Mouse (Mus musculus): ENCODE measurements at regions not wholly inside any gene's neighbourhood (a gene's known extent, or its start where the extent isn't known, plus 50 kb on each side); places are given as distances from the start of the nearest gene placed in this dataset.
A peak's percentile ranks its signal among the peaks of the same experiment; 100 is the strongest.

DNA sequence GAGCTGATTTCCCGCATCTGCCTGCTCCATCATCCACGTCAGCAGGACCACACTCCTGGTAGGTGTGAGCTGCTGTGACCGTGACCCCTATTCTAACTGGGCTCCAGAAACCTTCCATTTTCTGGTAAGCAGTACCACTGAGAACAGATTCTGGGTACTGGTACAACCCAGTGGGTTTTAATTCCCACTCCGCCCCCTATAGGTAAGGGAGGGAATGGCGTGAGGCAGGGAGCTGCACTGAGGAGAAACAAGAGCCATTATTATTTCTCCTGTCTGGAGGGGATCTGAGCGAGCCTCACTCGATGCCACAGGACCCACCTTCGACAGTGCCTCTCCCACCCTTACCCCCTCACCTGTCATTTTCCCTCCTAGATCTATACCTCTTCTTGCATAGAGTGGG lies 493.3 kb downstream of the Med13l start:
- no peak for ATAC-seq
- Histone ChIP-seq H3K9me3 (replicated peaks; ENCODE audit: control insufficient read depth, low read length) (no peaks in the 10 kb centered on the region), H3K4me3 (ENCODE audit: low read depth, low read length) (no peak overlapping the region)

DNA sequence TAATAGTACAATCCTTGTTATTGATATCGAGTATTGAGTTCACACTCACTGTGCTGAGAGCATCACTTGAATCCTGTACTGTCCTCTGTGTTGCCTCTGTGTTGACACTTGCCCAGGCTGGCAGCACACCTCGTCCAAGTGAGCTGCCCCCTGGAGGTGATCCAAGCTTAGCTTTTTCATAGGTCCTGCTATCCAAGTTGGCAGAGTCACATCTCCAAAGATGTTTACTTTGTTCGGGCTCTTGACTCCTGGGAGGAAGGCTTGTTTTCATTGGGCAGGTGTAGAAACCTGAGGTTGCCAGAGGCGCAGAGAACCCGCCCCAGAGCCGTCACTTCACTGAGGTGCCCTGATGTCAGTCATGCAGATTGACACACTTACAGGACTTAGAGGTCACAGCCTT lies 493.9 kb downstream of the Med13l start:
- no peak for ATAC-seq
- Histone ChIP-seq H3K27ac (ENCODE audit: low read depth, low read length) (no peak overlapping the region), H3K4me1 (ENCODE audit: control insufficient read depth, insufficient read depth, low read length) (peaks cover 5% of the 10 kb centered on the region), H3K9ac (ENCODE audit: low read length) (no peak overlapping the region), H3K4me3 (ENCODE audit: low read depth, low read length) (no peak overlapping the region), H3K9me3 (replicated peaks; ENCODE audit: control insufficient read depth, low read length) (no peaks in the 10 kb centered on the region), H3K4me2 (ENCODE audit: low read length) (no peak overlapping the region), H3K36me3 (ENCODE audit: control insufficient read depth, insufficient read depth, low read length) (no peaks in the 10 kb centered on the region), H3K27me3 (replicated peaks; ENCODE audit: control insufficient read depth, insufficient read depth, low read length) (no peaks in the 10 kb centered on the region)
- WGBS, result 55% methylated on average over 6 of the region's 6 CpGs
- DNase-seq (ENCODE audit: low spot score), result no peak

More for the DNA sequence above, 493.3 kb downstream of the Med13l start:
- Histone ChIP-seq H3K4me2 (ENCODE audit: low read length) (no peak overlapping the region), H3K4me1 (ENCODE audit: control insufficient read depth, insufficient read depth, low read length) (peaks cover 5% of the 10 kb centered on the region), H3K27ac (ENCODE audit: low read depth, low read length) (no peak overlapping the region), H3K9ac (ENCODE audit: low read length) (no peak overlapping the region), H3K27me3 (replicated peaks; ENCODE audit: control insufficient read depth, insufficient read depth, low read length) (no peaks in the 10 kb centered on the region), H3K36me3 (ENCODE audit: control insufficient read depth, insufficient read depth, low read length) (no peaks in the 10 kb centered on the region)
- no peak for DNase-seq (ENCODE audit: low spot score)
- WGBS, result 86% methylated on average over 8 of the region's 8 CpGs

GRCm38 (mm10) chr5:119055430-119055829 lies 495.0 kb downstream of the Med13l start:
- DNase-seq (ENCODE audit: low spot score), result peak; percentile 26
- 0 out of 2 replicates have a peak overlapping the region, but pooled peaks have one; percentile 14 for H3K4me2 ChIP-seq (ENCODE audit: low read length)
- peaks cover 5% of the 10 kb centered on the region for H3K4me1 ChIP-seq (ENCODE audit: control insufficient read depth, insufficient read depth, low read length)
- H3K9ac ChIP-seq (ENCODE audit: low read length), result no peak overlapping the region; the same call in 1 of the 2 replicates
- no peaks in the 10 kb centered on the region for H3K36me3 ChIP-seq (ENCODE audit: control insufficient read depth, insufficient read depth, low read length)
- H3K4me3 ChIP-seq (ENCODE audit: low read depth, low read length), result no peak overlapping the region
- H3K27ac ChIP-seq (ENCODE audit: low read depth, low read length), result no peak overlapping the region
- no peaks in the 10 kb centered on the region for H3K9me3 ChIP-seq (replicated peaks; ENCODE audit: control insufficient read depth, low read length)
- WGBS, result 1% methylated on average over 12 of the region's 12 CpGs
- no peaks in the 10 kb centered on the region for H3K27me3 ChIP-seq (replicated peaks; ENCODE audit: control insufficient read depth, insufficient read depth, low read length)
- no peak for ATAC-seq

GRCm38 (mm10) chr5:119057813-119058212 lies 497.3 kb downstream of the Med13l start:
- 89% methylated on average over 4 of the region's 4 CpGs for WGBS
- peaks cover 8% of the 10 kb centered on the region for H3K4me1 ChIP-seq (ENCODE audit: control insufficient read depth, insufficient read depth, low read length)
- DNase-seq (ENCODE audit: low spot score), result no peak
- no peak overlapping the region for H3K4me3 ChIP-seq (ENCODE audit: low read depth, low read length)
- no peak overlapping the region for H3K4me2 ChIP-seq (ENCODE audit: low read length)
- H3K27ac ChIP-seq (ENCODE audit: low read depth, low read length), result no peak overlapping the region
- no peaks in the 10 kb centered on the region for H3K9me3 ChIP-seq (replicated peaks; ENCODE audit: control insufficient read depth, low read length)
- no peaks in the 10 kb centered on the region for H3K27me3 ChIP-seq (replicated peaks; ENCODE audit: control insufficient read depth, insufficient read depth, low read length)
- H3K9ac ChIP-seq (ENCODE audit: low read length), result no peak overlapping the region
- no peaks in the 10 kb centered on the region for H3K36me3 ChIP-seq (ENCODE audit: control insufficient read depth, insufficient read depth, low read length)
- ATAC-seq, result no peak

- H3K9ac ChIP-seq (ENCODE audit: low read length), result no peak overlapping the region
- no peaks in the 10 kb centered on the region for H3K27me3 ChIP-seq (replicated peaks; ENCODE audit: control insufficient read depth, insufficient read depth, low read length)
- no peak overlapping the region for H3K4me3 ChIP-seq (ENCODE audit: low read depth, low read length)
- peaks cover 8% of the 10 kb centered on the region for H3K4me1 ChIP-seq (ENCODE audit: control insufficient read depth, insufficient read depth, low read length)
- H3K36me3 ChIP-seq (ENCODE audit: control insufficient read depth, insufficient read depth, low read length), result no peaks in the 10 kb centered on the region
- H3K4me2 ChIP-seq (ENCODE audit: low read length), result no peak overlapping the region
- ATAC-seq, result no peak
- 76% methylated on average over 10 of the region's 10 CpGs for WGBS
- no peak for DNase-seq (ENCODE audit: low spot score)
- H3K27ac ChIP-seq (ENCODE audit: low read depth, low read length), result no peak overlapping the region
- no peaks in the 10 kb centered on the region for H3K9me3 ChIP-seq (replicated peaks; ENCODE audit: control insufficient read depth, low read length)
These were observed 497.9 kb downstream of the Med13l start for GRCm38 (mm10) chr5:119058231-119058851.

DNA sequence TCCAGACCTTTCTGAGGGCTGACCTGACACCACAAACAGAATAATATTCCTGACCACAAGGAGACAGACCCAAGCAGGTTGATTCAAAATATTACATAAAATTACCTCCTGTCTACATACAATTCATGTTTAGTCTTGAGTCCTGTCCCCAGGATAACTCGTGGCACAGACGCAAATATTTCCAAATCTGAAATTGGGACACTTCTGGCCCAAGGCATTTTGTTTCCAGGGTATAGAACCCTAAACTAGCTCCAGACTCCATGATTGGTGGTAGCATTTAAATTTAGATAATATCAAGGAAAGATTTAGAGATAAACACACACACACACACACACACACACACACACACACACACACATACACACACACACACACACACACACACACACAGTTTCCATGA lies 498.7 kb downstream of the Med13l start:
- Histone ChIP-seq H3K9ac (ENCODE audit: low read length) (no peak overlapping the region), H3K27me3 (replicated peaks; ENCODE audit: control insufficient read depth, insufficient read depth, low read length) (no peaks in the 10 kb centered on the region), H3K4me1 (ENCODE audit: control insufficient read depth, insufficient read depth, low read length) (peaks cover 8% of the 10 kb centered on the region), H3K4me3 (ENCODE audit: low read depth, low read length) (no peak overlapping the region), H3K9me3 (replicated peaks; ENCODE audit: control insufficient read depth, low read length) (no peaks in the 10 kb centered on the region), H3K36me3 (ENCODE audit: control insufficient read depth, insufficient read depth, low read length) (no peaks in the 10 kb centered on the region), H3K27ac (ENCODE audit: low read depth, low read length) (no peak overlapping the region), H3K4me2 (ENCODE audit: low read length) (no peak overlapping the region)
- no peak for DNase-seq (ENCODE audit: low spot score)
- ATAC-seq, result no peak
- WGBS, result 87% methylated on average over 2 of the region's 2 CpGs

DNA sequence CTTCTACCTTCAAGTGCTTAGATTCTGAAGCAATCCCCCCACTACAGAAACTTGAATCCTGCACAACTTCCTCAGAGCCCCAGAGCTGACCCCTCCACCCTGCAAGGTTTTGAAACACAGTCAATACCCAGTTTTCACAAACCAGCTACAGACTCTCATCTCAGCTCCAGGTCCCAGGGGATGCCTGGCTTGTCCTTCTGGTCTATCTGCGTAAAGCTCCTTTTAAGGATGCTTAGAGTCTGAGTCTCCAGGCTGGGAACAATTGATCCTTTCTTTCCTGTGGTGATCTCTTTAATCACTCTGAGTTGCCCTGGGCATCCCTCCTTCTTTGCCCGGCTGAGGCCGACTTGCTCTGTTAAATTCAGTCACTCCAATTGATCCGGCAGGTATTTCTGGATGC lies 500.4 kb downstream of the Med13l start:
- H3K9ac ChIP-seq (ENCODE audit: low read length), result no peak overlapping the region
- H3K4me3 ChIP-seq (ENCODE audit: low read depth, low read length), result no peak overlapping the region
- H3K27me3 ChIP-seq (replicated peaks; ENCODE audit: control insufficient read depth, insufficient read depth, low read length), result no peaks in the 10 kb centered on the region
- ATAC-seq (no peak), DNase-seq (ENCODE audit: low spot score) (no peak)
- WGBS, result 15% methylated on average over 4 of the region's 4 CpGs
- H3K27ac ChIP-seq (ENCODE audit: low read depth, low read length), result no peak overlapping the region
- H3K36me3 ChIP-seq (ENCODE audit: control insufficient read depth, insufficient read depth, low read length), result no peaks in the 10 kb centered on the region
- 0 out of 2 replicates have a peak, but pooled peaks cover 2% of the 10 kb centered on the region for H3K4me1 ChIP-seq (ENCODE audit: control insufficient read depth, insufficient read depth, low read length)
- no peaks in the 10 kb centered on the region for H3K9me3 ChIP-seq (replicated peaks; ENCODE audit: control insufficient read depth, low read length)
- H3K4me2 ChIP-seq (ENCODE audit: low read length), result no peak overlapping the region

DNA sequence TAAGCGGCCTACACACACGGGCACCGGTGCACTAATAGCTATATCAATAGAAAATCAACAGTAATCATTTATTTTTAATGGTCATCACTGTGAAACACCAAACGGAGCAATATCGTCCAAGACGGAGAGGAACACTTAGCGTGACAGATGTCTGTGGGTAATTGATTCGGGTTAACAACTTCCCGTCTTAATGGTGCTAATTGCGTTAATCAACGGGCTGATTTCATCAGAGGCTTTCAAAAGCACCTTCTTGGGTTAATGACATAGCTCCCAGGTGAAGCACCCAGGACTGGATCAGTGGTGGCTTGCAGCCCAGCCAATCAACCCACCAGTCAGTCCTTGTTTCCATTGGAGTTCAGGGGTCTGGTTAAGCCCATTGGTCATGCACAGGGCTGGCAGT lies 502.0 kb downstream of the Med13l start:
- Histone ChIP-seq H3K9ac (ENCODE audit: low read length) (no peak overlapping the region), H3K9me3 (replicated peaks; ENCODE audit: control insufficient read depth, low read length) (no peaks in the 10 kb centered on the region), H3K4me3 (ENCODE audit: low read depth, low read length) (no peak overlapping the region), H3K36me3 (ENCODE audit: control insufficient read depth, insufficient read depth, low read length) (no peaks in the 10 kb centered on the region), H3K27ac (ENCODE audit: low read depth, low read length) (no peak overlapping the region), H3K4me2 (ENCODE audit: low read length) (no peak overlapping the region), H3K4me1 (ENCODE audit: control insufficient read depth, insufficient read depth, low read length) (0 out of 2 replicates have a peak, but pooled peaks cover 2% of the 10 kb centered on the region), H3K27me3 (replicated peaks; ENCODE audit: control insufficient read depth, insufficient read depth, low read length) (no peaks in the 10 kb centered on the region)
- 62% methylated on average over 11 of the region's 11 CpGs for WGBS
- ATAC-seq (no peak), DNase-seq (ENCODE audit: low spot score) (peak; percentile 52)

DNA sequence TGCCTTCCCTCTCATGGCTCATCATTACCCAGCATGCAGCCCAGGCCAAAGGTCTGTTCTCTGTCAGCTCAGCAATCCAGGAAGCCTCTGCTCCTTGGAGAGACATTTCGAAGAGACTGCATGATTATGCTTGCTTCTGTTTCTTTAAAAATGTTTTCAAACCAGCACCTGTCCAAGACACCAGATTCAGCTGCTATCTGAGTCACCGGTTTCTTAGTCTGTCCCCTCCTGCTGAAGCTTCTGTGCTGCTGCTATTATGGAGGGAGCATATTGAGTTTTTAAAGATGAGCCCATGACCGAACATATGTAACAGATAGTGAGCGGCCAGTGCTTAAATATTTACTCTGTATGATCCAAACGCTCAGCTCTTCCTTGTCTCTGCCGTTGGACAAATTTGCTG lies 506.2 kb downstream of the Med13l start:
- Histone ChIP-seq H3K27ac (ENCODE audit: low read depth, low read length) (no peak overlapping the region), H3K4me2 (ENCODE audit: low read length) (no peak overlapping the region), H3K9me3 (replicated peaks; ENCODE audit: control insufficient read depth, low read length) (no peaks in the 10 kb centered on the region), H3K4me3 (ENCODE audit: low read depth, low read length) (no peak overlapping the region), H3K4me1 (ENCODE audit: control insufficient read depth, insufficient read depth, low read length) (no peaks in the 10 kb centered on the region), H3K9ac (ENCODE audit: low read length) (no peak overlapping the region), H3K36me3 (ENCODE audit: control insufficient read depth, insufficient read depth, low read length) (no peaks in the 10 kb centered on the region), H3K27me3 (replicated peaks; ENCODE audit: control insufficient read depth, insufficient read depth, low read length) (no peaks in the 10 kb centered on the region)
- 88% methylated on average over 6 of the region's 6 CpGs for WGBS
- ATAC-seq (no peak), DNase-seq (ENCODE audit: low spot score) (no peak)
